Mouse (Mus musculus): ENCODE data around the gene Hmgb2. TPM values are rescaled to one million over a fixed set of nuclear protein-coding genes. Genes with fewer than 3 reads are reported as not detected.

Gene Hmgb2
- 452 and 588 TPM in 2 replicates for total RNA-seq (2014; fragmentation: Nextera tagmentation)
- 396 and 475 TPM in 2 replicates for total RNA-seq (2017)

GRCm38 (mm10) chr8:57511316-57512118, at the start of gene Hmgb2:
Hmgb2 (plus strand) TSS chr8:57511907.
- peak; percentile 98 for ATAC-seq (replicated peaks; ENCODE audit: low FRiP score, low TSS enrichment, poor library complexity, severe bottlenecking)

- no peak for ATAC-seq (replicated peaks; ENCODE audit: low FRiP score, low TSS enrichment, poor library complexity, severe bottlenecking)
Observed at GRCm38 (mm10) chr8:57462839-57463238, 48.9 kb upstream of the Hmgb2 start.

DNA sequence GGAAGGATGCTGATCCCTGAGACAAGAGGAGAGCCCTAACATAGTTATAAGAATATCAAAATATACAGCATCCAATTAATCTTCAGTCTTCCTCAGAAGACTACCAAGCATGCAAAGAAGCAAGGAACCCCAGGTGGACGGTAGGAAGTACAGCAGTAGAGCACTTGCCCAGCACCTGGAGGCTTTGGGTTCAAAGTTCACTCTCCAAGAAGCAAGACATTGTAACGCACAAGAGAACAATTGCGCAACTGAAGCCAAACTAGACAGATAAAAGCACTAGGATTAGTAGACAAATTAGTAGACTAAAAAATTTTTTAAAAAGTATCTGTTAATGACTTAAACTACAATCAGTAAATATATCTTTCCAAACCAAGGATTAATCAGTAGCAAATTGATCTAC, 48.0 kb upstream of the Hmgb2 start:
- no peak for ATAC-seq (replicated peaks; ENCODE audit: low FRiP score, low TSS enrichment, poor library complexity, severe bottlenecking)

GRCm38 (mm10) chr8:57468624-57469023, 43.1 kb upstream of the Hmgb2 start:
- ATAC-seq (replicated peaks; ENCODE audit: low FRiP score, low TSS enrichment, poor library complexity, severe bottlenecking), result peak; percentile 94

- no peak for ATAC-seq (replicated peaks; ENCODE audit: low FRiP score, low TSS enrichment, poor library complexity, severe bottlenecking)
Observed at GRCm38 (mm10) chr8:57470863-57471262, 40.8 kb upstream of the Hmgb2 start.

GRCm38 (mm10) chr8:57473751-57474150, 38.0 kb upstream of the Hmgb2 start:
- no peak for ATAC-seq (replicated peaks; ENCODE audit: low FRiP score, low TSS enrichment, poor library complexity, severe bottlenecking)

- no peak for ATAC-seq (replicated peaks; ENCODE audit: low FRiP score, low TSS enrichment, poor library complexity, severe bottlenecking)
Observed at GRCm38 (mm10) chr8:57478406-57478805, 33.3 kb upstream of the Hmgb2 start.

- ATAC-seq (replicated peaks; ENCODE audit: low FRiP score, low TSS enrichment, poor library complexity, severe bottlenecking), result no peak
Observed at GRCm38 (mm10) chr8:57479700-57480099, 32.0 kb upstream of the Hmgb2 start.

- no peak for ATAC-seq (replicated peaks; ENCODE audit: low FRiP score, low TSS enrichment, poor library complexity, severe bottlenecking)
Observed at GRCm38 (mm10) chr8:57480606-57481005, 31.1 kb upstream of the Hmgb2 start.

DNA sequence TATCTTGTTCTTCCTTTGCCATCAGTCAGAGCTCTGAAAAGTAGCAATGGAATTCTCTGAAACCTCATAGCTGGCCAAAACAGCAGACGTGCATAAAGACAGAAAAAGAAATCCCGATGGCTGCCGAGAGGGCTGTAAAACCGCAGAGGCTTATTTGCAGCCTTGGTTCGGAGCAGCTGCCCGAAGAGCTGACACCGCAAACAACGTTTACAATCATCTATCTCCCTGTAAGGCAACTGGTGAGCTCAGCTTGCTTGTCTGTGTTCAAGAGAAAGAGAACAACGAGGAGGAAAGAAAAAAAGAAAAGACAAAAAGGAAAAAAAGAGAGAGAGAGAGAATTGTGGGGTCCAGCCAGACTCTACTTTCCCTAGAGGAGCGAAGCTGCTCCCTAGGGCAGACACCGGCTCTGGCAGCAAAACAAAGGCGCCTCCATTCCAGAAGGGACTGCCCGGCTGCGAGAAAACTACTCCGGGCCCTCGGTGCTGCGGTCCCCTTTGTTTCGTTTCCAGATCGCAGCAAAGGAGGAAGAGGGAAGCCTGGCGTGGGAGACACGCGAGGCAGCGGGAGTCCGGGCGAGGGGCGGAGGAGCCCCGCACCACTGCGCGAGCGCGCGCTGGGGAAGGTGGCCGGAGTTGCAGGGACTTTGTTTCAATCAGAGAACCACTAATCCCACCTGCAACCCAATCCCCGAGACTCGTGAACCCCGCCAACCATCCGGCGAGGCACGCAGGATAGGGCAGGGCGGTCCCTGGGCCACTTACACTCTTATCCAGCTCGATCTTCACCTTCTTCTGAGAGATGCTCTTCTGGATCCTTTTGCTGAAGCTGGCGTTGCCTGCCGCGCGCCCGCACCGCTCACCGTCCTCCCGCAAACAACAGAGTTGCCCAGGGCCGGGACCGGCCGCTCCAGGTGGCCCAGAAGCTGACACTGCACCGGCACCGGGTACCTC, 24.9 kb upstream of the Hmgb2 start:
- ATAC-seq (replicated peaks; ENCODE audit: low FRiP score, low TSS enrichment, poor library complexity, severe bottlenecking), result peak; percentile 11; the same call in 1 of the 2 replicates

DNA sequence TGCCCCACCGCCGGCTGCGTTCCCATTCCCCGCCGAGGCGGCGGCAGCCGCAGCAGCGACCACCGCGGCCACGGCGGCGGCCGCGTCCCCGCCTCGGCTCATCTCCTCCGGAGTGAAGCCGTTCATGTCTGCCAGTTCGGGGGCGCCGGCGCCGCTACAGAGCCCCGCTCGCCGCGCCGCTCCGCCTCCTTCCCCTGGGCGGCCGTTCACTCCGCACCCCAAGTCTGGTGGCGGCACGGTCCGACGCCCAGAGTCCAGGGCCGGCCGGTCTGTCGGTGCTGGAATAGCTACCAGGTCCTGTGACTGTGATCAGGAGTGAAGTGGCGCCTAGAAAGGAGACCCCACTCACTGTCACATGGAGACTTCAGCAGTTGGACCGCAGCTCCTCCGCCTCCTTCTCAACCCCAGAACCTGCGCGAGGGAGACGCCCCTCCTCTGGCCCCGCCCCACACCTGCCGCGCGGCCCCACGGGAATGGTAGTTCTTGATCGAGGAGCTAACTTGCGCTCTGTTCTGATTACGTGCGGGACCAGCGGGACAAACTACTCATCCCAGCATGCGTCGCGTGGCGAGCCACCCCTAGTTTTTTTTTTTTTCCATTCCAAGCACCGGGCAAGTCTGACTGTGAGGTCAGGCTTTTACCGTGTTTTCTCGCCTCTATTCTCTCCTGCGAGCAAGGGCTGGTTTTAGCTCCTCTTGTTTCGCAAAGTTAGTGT, 24.1 kb upstream of the Hmgb2 start, which contains the start of gene Sap30:
Gene Sap30, minus strand, starts transcription at position 420 of the 715 bp plus-strand sequence.
- ATAC-seq (replicated peaks; ENCODE audit: low FRiP score, low TSS enrichment, poor library complexity, severe bottlenecking), result peak; percentile 93

DNA sequence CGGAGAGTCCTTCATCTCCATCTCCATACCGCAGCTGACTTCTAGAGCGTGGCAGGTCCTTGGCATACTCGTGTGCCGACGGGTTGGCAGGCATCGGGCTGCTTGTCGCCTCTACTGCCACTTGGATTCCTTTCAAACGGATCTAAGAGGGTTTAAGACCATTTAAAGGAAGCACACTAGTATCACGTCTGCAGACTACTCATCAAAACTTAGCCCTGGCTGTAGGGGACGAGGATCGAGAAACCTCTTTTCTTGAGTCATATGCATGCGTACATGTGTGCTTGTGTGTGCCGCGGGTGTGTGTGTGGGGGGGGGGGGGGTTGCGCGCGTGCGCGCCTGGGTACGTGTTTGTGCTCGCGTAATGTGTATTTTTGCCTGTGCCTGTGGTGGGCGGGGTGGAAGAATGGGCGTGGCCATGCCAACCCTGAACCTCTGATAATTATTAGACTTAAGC, 23.4 kb upstream of the Hmgb2 start:
- peak; percentile 56 for ATAC-seq (replicated peaks; ENCODE audit: low FRiP score, low TSS enrichment, poor library complexity, severe bottlenecking)

GRCm38 (mm10) chr8:57489366-57489765, 22.3 kb upstream of the Hmgb2 start:
- no peak for ATAC-seq (replicated peaks; ENCODE audit: low FRiP score, low TSS enrichment, poor library complexity, severe bottlenecking)

DNA sequence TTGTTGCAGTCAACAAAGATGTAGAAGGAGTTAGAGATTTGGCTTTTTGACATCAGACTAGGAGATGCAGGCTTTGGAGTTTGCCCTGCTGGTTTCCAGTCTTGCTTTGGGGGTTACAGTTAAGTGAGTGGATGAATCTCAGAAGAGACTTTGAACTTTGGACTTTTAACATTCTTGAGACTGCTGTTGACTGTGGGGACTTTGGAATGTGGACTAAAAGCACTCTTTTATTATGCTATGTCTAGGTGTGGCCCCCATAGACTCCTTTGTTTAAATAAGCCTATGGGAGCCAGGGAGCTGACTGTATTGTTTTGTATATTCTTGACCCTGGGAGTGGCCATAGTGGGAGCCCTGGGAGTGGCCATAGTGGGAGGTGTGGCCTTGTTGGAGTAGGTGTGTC, 21.8 kb upstream of the Hmgb2 start:
- ATAC-seq (replicated peaks; ENCODE audit: low FRiP score, low TSS enrichment, poor library complexity, severe bottlenecking), result no peak

GRCm38 (mm10) chr8:57491873-57492272, 19.8 kb upstream of the Hmgb2 start:
- ATAC-seq (replicated peaks; ENCODE audit: low FRiP score, low TSS enrichment, poor library complexity, severe bottlenecking), result peak; percentile 59

GRCm38 (mm10) chr8:57498494-57498846, 13.2 kb upstream of the Hmgb2 start:
- no peak for ATAC-seq (replicated peaks; ENCODE audit: low FRiP score, low TSS enrichment, poor library complexity, severe bottlenecking)

- ATAC-seq (replicated peaks; ENCODE audit: low FRiP score, low TSS enrichment, poor library complexity, severe bottlenecking), result no peak
Observed at GRCm38 (mm10) chr8:57498847-57499511, 12.7 kb upstream of the Hmgb2 start.

DNA sequence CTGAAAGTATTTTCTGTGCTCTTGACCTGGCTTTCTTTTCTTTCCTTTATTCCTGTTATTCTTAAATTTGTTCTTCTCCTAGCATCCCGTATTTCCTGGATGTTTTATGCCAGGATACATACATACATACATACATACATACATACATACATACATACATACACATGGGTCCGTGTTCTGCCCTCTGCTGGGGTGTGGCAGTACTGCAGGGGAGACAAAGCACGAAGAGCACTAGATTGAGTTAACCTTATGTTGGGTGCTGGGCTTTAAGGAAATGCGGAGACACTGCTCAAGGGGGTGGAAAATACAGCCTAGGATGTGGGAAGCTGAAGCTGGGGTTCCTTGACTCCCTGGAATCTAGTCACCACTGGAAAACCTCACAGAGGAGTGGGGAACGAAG, 8.1 kb upstream of the Hmgb2 start:
- ATAC-seq (replicated peaks; ENCODE audit: low FRiP score, low TSS enrichment, poor library complexity, severe bottlenecking), result peak; percentile 86

DNA sequence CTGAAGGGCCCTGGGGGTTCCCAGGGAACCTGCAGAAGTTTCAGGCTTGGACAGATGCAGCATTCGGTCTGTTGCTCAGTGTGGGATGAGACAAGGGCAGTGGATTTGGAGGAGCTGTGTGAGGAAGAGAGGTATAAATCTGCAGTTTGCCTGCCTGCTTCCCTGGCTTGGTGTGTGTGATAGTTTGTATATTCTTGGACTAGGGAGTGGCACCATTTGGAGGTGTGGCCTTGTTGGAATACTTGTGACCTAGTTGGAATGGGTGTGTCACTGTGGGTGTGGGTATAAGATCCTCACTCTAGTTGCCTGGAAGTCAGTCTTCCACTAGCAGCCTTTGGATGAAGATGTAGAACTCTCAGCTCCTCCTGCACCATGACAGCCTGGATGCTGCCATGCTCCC, 6.2 kb upstream of the Hmgb2 start:
- 0 out of 2 replicates have a peak, but pooled peaks have one; percentile 35 for ATAC-seq (replicated peaks; ENCODE audit: low FRiP score, low TSS enrichment, poor library complexity, severe bottlenecking)

Measured in megakaryocyte-erythroid progenitor cell, adult 5-6 weeks (primary cell).